Mouse (Mus musculus) heart, embryonic 10.5 days (tissue): Measurements from ENCODE around the gene 1700003H04Rik. TPM values are rescaled to one million over a fixed set of nuclear protein-coding genes. Genes with fewer than 3 reads are reported as not detected.

Experiments used
- DNase-seq: peaks from one replicate; pipeline ENCODE4 v3.0.0-alpha.2; 2017; ENCODE audit warnings: low spot score
- H3K27ac ChIP-seq: fragments of 300-500 bp; sonication (generic); 2 replicates; pipeline ENCODE4 v1.5.1; 2016; ENCODE audit warnings: mild to moderate bottlenecking
- H3K27me3 ChIP-seq: fragments of 300-500 bp; sonication (generic); 2 replicates; pipeline ENCODE4 v1.6.1; 2016; ENCODE audit warnings: mild to moderate bottlenecking; ENCODE audit not compliant: poor library complexity, insufficient read depth, severe bottlenecking
- H3K36me3 ChIP-seq: fragments of 300-500 bp; sonication (generic); 2 replicates; pipeline ENCODE4 v1.6.1; 2016; ENCODE audit warnings: mild to moderate bottlenecking, moderate library complexity
- H3K4me1 ChIP-seq: fragments of 300-500 bp; sonication (generic); 2 replicates; pipeline ENCODE4 v1.6.1; 2016; ENCODE audit warnings: mild to moderate bottlenecking
- H3K4me3 ChIP-seq: fragments of 300-500 bp; sonication (generic); 2 replicates; pipeline ENCODE4 v1.5.1; 2016; ENCODE audit warnings: mild to moderate bottlenecking, moderate library complexity
- H3K9me3 ChIP-seq: fragments of 300-500 bp; sonication (generic); 2 replicates; pipeline ENCODE4 v1.6.1; 2016; ENCODE audit warnings: mild to moderate bottlenecking, moderate library complexity
- WGBS: fragments of 180-500 bp; shearing (Covaris S2); methylation state at CpG from one replicate; pipeline ENCODE4 v1.1.7; 2016; 5-methylcytosine and 5-hydroxymethylcytosine counted together
- polyA plus RNA-seq: library from polyadenylated mRNA; unstranded; fragments of >200 nt; fragmentation: Nextera tagmentation; extraction: Ambion mirVana; gene quantifications from 2 replicates; pipeline ENCODE4 v1.2.1, GENCODE M21; 2016

Gene 1700003H04Rik
- polyA plus RNA-seq, 1 experiment from 2014 or later, result not detected

DNA sequence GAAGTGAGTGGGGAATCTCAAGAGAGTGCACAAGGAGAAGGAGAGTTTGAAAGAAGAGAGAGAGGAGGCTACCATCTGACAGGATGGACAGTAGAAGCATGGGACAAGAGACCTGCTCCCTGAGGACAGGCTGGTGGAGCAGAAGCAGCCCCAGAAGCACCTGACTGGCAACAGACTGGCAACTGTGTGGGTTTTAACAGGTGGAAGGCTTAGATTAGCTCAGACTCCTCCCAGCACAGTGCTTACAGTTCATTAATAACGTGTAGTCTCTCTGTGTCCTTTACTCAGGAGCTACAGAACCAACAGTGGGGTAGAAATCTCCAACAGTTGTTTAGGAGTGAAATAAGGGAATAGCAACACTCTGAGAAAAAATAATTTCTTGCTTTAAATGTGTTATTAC, 44.3 kb downstream of the 1700003H04Rik start:
- Histone ChIP-seq H3K9me3 (no peaks in the 10 kb centered on the region), H3K4me1 (no peaks in the 10 kb centered on the region), H3K4me3 (no peak overlapping the region), H3K27me3 (no peaks in the 10 kb centered on the region), H3K27ac (no peak overlapping the region), H3K36me3 (no peaks in the 10 kb centered on the region)
- WGBS, result 56% methylated on average over 1 of the region's 1 CpGs
- DNase-seq, result no peak

DNA sequence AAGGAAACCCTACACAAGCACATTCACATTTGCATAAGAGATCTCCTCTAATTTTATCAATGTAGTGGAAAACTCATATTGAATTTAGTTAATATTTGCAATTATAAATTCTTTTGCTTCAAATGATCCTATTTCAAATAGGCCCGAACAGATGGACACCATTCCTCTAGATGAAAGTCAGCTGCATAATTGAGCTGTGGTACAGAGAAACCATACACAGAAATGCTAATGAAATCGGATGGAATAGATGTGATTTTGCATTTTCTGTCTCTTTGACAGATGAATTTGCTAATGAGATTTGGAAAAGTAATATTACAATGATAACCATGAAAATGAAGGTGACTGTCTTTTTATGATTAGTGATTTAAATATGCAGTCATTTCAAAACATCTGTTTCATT, 62.1 kb downstream of the 1700003H04Rik start:
- Histone ChIP-seq H3K4me1 (no peaks in the 10 kb centered on the region), H3K27ac (no peak overlapping the region), H3K9me3 (no peaks in the 10 kb centered on the region), H3K27me3 (no peaks in the 10 kb centered on the region), H3K36me3 (no peaks in the 10 kb centered on the region), H3K4me3 (no peak overlapping the region)
- DNase-seq, result no peak
- WGBS, result 73% methylated on average over 2 of the region's 2 CpGs

Other genes with a start within 250 kb of the 1700003H04Rik start
- gene 1700006A11Rik, start 155.1 kb downstream of the 1700003H04Rik start, polyA plus RNA-seq, result not detected in 2 replicates